Mouse (Mus musculus) CH12.LX (cell line): Measurements from ENCODE around the gene Mtfp1.
A peak's percentile ranks its signal among the peaks of the same experiment; 100 is the strongest.

Source experiments
- CTCF ChIP-seq, 2 experiments: IDR thresholded peaks in 1 of 2; conservative IDR thresholded peaks in 1 of 2; 2 replicates each; pipeline ENCODE4 v1.5.1; 2011 to 2012; ENCODE audit warnings: low read depth in 2 of 2, low read length in 2 of 2, improper control_type of control experiment in 1 of 2, inconsistent platforms in 1 of 2, mild to moderate bottlenecking in 1 of 2, moderate library complexity in 1 of 2
- HCFC1 ChIP-seq: IDR thresholded peaks from 2 replicates; pipeline ENCODE4 v1.6.1; 2012; ENCODE audit warnings: low read depth, mild to moderate bottlenecking, inconsistent platforms, low read length, improper control_type of control experiment
- NRF1 ChIP-seq: IDR thresholded peaks from 2 replicates; pipeline ENCODE4 v1.6.1; 2014; ENCODE audit warnings: low read depth, mild to moderate bottlenecking, inconsistent platforms, low read length, improper control_type of control experiment, moderate library complexity
- POLR2A ChIP-seq: IDR thresholded peaks from 2 replicates; pipeline ENCODE4 v1.6.1; 2011; ENCODE audit warnings: low read depth, mild to moderate bottlenecking, improper control_type of control experiment, low read length
- TCF12 ChIP-seq: IDR thresholded peaks from 2 replicates; pipeline ENCODE4 v1.6.1; 2014; ENCODE audit warnings: low read depth, mild to moderate bottlenecking, inconsistent platforms, low read length, improper control_type of control experiment
- USF1 ChIP-seq: IDR thresholded peaks from 2 replicates; pipeline ENCODE4 v1.6.1; 2014; ENCODE audit warnings: low read depth, mild to moderate bottlenecking, inconsistent platforms, low read length, improper control_type of control experiment
- ZC3H11A ChIP-seq: IDR thresholded peaks from 2 replicates; pipeline ENCODE4 v1.6.1; 2012; ENCODE audit warnings: low read depth, mild to moderate bottlenecking, inconsistent platforms, low read length, improper control_type of control experiment
- ZKSCAN1 ChIP-seq: IDR thresholded peaks from 2 replicates; pipeline ENCODE4 v1.6.1; 2012; ENCODE audit warnings: low read depth, inconsistent platforms, low read length, improper control_type of control experiment, borderline replicate concordance
- ZMIZ1 ChIP-seq: IDR thresholded peaks from 2 replicates; pipeline ENCODE4 v1.6.1; 2012; ENCODE audit warnings: low read depth, mild to moderate bottlenecking, inconsistent platforms, low read length, improper control_type of control experiment

- TF ChIP-seq CTCF (conservative IDR thresholded peaks at IDR 0.05 in 1 of 2, IDR thresholded peaks at IDR 0.05 in 1 of 2; ENCODE audit: low read depth in 2 of 2, low read length in 2 of 2) (peak in 1 of 2 experiments; percentile 48; a peak in 2 of 4 replicates), NRF1 (no peak), POLR2A (peak; percentile 69), HCFC1 (peak; percentile 58), USF1 (peak; percentile 51), ZKSCAN1 (no peak), ZMIZ1 (peak; percentile 65; the same call in 1 of the 2 replicates), TCF12 (peak; percentile 49; the same call in 1 of the 2 replicates), ZC3H11A (no peak)
Measured at GRCm38 (mm10) chr11:4095171-4096053, at the start of gene Mtfp1.
